Mouse (Mus musculus) layer of hippocampus, adult 9-11 months (tissue): ENCODE results near the gene Obox3.
"Not testable (repeated sequence)": the region's sequence is repeated elsewhere in the genome, so short reads cannot be mapped to it uniquely, and the experiment has no call there.

Experiments
- DNase-seq: peaks from one replicate; pipeline ENCODE4 v3.0.0; 2022

The Obox3 gene

GRCm38 (mm10) chr7:15639802-15640201, at the start of gene Obox3:
Gene Obox3, minus strand, starts transcription at chr7:15639902.
- not testable (repeated sequence) for DNase-seq

- DNase-seq: not testable (repeated sequence)
Observed at GRCm38 (mm10) chr7:15509411-15509810, 130.3 kb downstream of the Obox3 start.
